Mouse (Mus musculus) ES-CJ7 (cell line): ENCODE data around the gene Defb43.

Source experiments
- DNase-seq: peaks from one replicate; pipeline ENCODE4 v3.0.0; 2011; ENCODE audit warnings: low read depth, low spot score

Gene Defb43

DNA sequence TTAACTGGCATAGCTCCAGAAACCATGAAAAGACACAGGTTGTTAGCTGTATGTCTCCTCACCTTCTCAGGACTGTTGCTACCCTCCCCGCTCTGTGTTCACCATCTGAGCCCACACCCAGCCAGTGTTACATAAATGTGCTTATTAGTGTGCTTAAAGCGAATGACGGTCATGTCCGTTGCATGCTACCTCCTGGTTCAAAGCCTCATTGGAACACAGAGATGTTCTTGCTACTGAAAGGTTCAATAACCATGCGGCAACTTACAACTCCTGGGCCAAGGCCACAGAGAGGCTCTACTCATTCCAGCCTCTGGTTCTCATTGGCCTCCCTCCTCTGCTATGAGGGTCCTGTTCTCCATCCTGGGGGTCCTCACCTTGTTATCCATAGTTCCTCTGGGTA lies at the start of gene Defb43:
Gene Defb43, plus strand, starts transcription at position 301 of the 400 bp plus-strand sequence.
- DNase-seq = no peak

DNA sequence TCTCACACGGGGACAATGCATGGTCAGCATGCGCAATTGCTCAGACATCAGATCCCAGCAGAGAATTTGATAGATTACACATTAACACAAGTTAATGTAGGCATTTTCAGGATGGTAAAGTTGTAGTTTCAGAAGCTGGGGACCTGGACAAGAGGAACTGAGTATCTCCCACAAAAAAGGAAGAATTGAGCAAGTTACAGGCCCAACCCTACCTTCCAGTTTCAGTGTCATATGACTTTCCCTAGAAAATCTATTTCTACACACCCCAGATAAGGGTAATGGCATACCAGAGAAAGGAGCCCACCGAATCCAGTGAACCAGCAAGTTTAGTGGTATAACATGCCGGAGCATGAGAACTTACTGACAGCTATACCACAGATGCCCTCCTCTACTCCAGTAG lies 47.9 kb upstream of the Defb43 start:
- no peak for DNase-seq

DNA sequence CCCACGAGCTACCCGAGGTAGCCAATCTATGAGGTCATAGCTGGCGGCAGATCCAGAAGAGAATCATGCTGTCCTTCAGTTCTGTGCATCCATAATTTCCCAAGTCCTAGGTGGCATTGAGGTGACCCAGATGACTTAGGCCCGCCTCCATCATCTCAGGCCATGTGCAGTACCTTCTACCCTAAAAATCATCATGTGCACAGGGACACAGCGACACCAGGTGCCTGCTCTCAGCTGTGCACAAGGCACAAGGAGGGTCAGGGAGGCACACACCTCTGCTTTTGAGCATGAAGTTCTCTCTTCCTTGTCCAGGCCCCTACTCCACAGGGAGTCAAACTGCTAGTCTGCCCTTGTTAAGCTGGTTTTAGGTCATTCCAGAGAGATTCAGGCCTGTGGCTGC lies 46.2 kb upstream of the Defb43 start:
- peak; percentile 28 for DNase-seq

DNA sequence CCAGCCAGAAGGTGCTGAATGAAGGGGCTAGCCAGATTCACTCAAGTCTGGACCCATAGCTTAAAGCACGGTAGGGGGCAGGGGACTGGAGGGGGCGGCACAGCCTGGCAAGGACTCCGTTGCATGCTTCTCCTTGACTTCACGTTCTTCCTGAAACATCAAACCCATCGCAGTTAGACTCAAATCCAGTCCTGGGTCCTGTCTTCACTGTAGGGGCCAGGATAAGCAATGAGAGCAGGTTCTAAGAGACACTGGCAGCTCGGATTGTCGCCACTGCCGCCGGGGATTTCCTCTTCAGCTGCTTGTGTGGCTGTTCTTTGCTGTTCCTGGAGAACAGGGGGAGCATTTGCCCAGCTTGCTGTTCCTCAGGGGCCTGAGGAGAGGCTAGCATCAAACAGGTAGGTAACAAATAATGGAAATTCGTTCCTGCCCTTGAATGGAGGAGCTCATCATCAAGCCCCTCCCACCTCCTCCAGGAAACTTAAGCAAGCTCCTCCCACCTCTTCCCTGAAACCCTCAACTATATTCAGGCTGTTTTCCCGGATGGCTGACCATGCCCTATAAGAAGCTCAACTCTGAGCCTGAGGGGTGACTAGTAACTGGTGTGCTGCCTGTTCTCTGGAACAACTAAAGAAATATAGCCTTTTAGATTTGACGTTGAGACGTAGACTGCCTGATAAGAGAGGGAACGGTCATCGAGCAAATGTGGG lies 45.6 kb upstream of the Defb43 start:
- DNase-seq = peak; percentile 19

DNA sequence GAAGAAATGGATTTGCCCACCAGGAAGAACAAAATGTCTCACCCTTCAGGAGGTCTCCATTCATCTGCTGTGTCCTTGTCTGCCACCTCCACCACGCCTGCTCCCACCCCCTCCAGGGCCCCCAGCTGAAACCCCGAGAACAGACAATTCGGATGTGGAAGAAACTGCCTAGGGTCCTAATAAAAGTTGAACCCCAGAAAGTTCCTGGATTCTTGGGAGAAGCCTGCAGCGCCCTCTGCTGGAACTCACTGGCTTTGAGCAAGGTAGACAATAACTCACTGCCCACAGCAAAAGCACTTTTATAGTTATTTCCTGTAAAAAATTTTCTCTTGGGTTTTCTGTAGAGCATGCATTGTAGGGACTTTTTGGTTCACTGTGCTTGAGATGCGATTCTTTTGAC lies 36.5 kb upstream of the Defb43 start:
- peak; percentile 49 for DNase-seq

DNA sequence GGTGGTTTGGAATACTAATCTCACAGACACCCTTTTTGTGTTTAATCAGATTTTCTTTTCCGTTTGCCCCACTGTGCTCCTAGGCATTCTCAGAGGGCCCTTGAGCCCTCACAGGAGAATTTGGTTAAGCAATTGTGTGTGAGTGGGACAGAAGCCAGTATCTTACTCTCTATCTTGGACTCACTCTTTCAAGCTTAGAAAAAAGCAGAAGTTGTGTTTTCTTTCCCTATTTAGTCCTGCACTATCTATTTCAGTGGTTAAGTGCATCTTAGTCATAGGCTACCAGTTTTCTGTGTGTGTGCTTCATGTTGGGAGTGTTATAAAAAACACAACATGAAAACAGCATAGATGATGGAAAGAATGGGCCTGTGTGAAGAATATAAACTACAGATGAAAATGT lies 31.8 kb upstream of the Defb43 start:
- DNase-seq = no peak

DNA sequence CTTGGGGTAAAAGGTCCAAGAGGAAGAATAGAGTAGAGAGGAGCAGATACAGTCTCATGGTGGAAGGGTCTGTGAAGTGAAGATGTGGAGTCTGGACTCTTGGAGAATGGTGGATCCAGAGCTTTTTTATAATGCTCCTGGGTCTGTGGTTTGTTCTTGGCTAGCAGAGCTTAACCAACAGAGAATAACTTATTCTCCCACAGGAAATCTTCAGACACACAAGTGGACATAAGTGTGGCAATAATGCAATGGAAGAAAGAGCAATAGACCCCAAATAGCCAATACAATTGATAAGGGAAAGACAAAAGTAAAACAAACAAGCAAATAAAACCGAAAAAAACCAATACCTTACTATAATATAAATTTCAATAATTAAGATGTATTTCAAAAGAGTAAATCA lies 27.2 kb upstream of the Defb43 start, which contains the start of gene Defb48:
Gene Defb48, minus strand, starts transcription at position 101 of the 400 bp plus-strand sequence.
- no peak for DNase-seq

DNA sequence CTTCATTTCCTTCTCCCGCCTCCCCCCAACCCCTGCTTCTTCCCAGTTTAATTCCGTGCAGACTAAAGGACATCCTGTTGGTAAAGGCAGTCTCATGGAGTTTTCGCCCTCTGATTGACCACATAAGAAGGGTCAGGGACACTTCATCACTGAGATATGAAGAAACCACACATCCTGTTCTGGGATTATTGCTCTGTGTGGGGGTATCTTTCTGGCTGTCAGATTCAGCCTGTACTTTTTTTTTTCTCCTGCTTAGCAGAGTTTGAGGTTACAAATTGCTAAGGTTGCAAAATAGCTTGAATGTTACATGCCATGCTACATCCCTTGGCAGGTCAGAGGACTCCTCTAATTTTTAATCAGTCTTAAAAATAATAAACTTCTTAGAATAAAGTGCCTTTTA lies 20.3 kb upstream of the Defb43 start:
- no peak for DNase-seq

DNA sequence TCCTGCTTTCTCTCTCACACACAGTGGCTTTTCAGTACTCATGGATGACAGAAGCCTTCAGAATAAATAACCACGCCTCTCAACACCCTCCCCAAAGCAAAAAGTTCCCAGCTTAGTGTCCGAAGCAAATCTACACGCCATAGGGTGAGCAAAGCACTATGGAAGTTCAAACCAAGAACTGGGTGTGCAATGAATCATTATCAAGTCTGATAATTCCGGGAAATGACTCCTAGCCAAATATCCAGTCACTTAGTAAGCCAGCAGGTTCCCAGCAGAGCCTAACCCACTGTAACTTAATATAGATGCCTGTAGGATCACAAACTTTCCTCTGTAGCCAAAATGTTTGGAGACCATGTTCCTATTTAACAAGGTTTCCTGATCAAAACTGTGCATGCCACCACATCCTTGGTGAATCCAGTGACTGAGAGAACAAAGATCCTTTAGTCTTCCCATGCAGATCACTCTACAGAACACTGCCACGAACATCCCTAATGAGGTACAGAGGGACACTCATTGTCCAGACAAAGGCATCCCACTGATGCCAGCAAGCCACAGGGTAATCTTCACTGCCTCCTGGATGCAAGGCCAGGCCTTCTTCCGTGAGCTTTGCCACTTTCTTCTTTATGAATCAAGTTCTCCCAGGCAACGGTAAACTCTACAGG lies 19.6 kb upstream of the Defb43 start:
- DNase-seq = no peak

DNA sequence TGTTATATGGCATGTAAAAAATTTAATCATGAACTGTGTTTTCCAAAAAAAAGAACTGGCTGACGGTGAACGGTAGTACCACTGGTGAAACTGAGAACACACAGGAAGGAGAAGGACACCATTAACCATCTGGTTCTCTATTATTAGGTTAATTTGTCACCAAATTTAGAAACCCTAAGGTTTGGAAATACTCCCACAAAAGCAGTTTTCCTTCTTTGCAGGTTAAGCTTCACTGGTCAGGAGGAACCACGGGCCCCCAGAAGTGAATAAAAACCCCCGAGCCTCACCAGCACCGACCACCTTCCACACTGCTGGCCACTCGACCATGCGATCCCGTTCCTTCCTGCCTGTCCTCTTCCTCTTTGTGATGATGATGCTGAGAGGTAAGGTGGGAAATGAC lies 13.8 kb upstream of the Defb43 start, which contains the start of gene Defb47:
Gene Defb47, plus strand, starts transcription at position 301 of the 400 bp plus-strand sequence.
- no peak for DNase-seq

DNA sequence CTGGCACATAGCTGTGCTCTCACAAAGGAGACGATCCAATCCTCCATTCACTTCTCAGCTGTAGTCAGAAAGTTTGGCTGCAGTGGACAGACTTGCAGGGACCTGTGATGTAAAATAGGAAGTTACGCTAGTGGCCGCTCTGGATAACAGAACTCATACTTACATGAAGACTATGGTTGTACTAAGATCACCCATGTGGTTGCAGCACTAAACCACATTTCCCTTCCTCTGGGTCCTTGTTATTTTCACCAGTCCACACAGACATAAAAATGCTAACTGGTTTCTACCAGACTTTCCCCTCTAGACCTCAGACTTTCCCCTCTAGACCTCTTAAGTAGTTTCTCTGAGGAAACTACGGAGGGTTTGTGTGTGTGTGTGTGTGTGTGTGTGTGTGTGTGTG lies 12.6 kb upstream of the Defb43 start:
- DNase-seq = no peak

DNA sequence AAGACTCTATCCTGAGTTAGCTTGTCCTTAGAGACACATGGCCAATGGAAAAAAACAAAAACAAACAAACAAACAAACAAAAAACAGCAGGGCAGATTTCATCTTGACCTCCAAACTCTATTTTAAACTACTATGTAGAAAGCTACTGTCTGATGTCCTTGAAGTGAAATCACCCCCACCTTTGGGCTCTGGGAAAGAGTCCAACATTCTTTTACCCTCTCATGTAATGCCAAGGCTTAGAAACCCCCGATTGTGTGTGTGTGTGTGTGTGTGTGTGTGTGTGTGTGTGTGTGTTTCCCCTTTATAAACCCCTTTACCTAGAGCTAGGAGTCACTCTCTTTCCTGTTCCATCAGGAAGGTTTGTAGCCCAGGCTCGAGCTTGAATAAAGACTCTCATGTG lies 9.0 kb upstream of the Defb43 start:
- no peak for DNase-seq

DNA sequence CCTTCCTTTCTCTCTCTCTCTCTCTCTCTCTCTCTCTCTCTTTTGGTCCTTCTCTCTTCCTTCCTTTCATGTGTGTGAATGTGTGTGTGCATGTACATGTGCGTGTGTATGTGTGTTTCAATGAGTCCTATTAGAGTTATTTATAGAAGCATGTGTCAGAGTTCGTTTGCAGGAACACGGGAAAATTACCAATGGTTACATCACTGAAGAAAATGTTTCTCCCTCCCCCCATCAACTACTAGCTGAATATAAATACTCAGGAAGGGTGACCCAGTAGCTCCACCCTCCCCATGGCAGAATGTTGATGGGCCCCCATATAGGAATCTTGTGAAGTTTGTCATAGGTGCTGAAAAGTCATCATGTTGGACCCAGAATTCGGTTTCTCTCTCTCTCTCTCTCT lies 1.5 kb downstream of the Defb43 start:
- no peak for DNase-seq

DNA sequence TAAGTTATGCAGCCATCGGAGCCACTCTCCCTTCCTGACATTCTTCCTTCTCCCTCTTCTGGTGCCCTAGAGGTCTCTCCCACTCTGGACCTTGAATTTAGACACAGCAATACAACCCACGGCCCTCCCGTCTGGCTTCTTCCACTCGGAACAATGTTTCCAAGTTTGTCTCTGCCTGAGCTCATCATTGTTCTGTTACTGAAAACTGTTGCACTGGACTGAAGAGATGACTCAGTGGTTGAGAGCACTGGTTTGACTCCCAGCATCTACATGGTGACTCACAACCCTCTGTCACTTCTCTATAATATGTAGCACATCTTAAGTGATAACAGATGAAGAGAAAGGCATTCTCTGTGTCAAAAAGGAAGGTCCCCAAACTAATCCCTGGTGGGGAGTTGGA lies 3.1 kb downstream of the Defb43 start:
- DNase-seq = no peak

DNA sequence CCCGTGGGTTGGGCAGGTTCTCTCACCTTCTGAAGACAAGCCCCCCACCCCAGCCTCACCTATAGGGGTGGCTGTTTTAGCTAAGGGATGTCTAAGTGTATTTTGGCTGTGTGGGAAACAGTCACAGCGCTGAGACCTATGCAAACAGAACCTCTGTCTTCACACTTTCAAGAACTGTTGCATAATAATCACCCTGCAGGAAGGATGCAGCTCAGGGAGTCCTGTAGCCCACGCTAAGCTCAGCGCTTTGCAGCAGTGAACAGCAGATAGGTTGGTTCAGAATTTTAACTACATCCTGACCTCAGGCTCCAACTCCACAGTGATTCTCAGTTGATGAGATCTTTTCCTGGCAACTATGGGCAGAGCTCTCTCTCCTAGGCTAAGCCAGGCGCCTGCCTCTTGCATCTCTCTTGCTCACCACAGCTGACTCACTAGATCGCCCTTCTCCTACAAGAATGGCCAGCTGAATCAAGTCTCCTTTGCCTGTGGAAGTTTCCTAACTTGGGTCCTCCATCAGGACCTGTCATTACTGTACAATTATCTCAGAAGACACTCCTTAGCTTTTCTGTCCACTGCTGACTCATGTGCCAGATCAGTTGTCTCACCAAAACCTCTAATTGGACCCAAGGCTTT lies 9.1 kb downstream of the Defb43 start:
- DNase-seq = no peak

DNA sequence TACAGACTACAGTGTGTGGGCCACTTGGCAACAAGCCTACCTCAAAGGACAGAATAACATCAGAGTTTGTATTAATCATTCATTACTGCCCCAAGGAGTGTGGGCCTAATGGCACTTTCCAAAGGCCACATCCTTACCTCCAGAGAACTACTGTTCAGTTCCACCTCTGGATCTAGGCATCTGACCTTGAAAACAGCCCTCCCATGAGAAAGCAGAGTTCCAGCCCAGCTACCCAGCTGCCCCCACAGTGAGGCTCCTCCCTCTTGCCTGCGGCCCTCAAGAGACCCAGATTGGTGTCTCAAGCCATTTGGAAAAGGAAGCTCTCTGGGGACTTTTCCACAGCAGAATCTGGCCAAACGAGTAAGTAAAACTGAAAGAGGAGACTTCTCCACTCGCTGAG lies 35.1 kb downstream of the Defb43 start, which contains the start of gene Defb42:
Gene Defb42, plus strand, starts transcription at position 301 of the 400 bp plus-strand sequence.
- peak; percentile 37 for DNase-seq

DNA sequence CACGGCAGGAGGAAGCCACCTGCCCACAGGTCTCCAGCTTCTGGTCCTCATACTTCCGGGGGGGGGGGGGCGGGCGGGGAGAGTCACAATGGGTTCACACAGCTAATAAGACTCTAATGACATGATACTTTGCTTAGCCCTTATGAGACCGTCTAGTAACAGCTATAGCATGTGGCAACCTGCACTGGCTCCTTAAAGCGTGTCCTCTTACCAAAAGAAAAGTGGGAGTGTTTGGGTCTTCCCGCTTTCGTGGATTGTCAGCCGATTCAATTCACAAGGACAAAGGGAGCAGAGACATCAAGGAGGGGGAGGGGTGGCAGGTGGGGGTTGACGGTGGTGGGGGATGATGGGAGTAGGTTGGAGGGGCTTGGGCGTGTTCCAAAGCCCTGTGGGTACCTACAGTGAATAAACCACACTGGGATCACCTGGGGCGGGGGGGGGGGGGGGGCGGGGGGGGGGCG lies 38.4 kb downstream of the Defb43 start, which contains the start of gene Defb30:
Gene Defb30, minus strand, starts transcription at position 51 of the 461 bp plus-strand sequence.
- DNase-seq = peak; percentile 77

DNA sequence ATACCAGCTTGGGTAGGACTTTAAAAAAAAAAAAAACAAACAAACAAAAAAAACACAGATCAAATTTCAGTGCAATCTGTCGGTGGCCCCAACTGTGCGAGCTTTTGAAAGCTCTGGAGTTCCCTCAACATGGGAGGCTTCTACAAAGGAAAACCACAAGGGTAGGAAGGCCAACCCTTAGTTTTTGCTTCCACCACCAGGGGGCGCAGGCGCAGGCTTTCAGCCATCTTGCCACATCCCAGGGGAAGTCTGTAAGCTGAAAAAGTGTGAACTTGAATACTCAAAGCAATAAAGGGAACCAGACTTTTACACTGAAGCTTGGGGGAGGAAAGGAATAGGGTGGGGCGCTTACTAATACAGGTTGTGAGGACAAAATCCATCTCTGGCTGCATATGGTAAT lies 39.2 kb downstream of the Defb43 start:
- DNase-seq = peak; percentile 89

DNA sequence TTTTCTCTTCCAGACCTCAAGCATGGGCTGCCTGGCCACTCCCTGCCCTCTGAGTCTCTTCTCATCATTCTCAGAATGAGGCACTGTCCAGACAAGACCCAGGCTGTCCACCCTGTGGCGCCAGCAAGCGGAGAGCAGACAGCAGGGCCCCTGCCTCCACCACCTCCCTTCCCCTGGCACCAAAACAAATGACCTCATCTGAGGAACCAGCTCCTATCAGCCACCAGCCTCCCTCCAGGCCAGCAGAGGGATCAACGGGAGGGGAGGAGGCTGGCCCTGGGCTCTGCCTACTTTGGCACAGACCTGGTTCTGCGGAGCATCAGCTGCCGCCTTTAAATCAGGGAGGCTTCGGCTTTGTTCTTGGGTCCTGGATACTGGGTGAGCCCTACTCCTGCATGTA lies 43.2 kb downstream of the Defb43 start:
- DNase-seq = no peak

DNA sequence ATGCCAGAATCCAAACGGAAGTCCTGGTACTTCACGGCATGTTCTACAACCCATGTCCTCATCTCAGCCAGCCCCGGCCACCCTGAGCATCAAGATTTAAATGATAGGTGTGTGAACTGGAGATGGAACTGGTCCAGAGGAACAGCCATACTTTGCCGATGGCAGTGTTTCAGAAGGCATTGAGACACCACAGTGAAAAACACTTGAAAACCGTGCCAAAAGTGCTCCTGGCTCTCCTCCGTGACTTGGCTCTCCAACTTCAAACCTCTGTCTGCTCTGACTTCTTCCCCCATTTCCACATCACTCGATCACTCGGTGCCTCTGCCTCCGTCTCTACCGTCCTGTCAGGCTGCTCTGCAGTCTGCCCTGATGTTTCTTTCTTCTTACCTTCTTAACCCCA lies 48.8 kb downstream of the Defb43 start:
- DNase-seq = no peak

DNA sequence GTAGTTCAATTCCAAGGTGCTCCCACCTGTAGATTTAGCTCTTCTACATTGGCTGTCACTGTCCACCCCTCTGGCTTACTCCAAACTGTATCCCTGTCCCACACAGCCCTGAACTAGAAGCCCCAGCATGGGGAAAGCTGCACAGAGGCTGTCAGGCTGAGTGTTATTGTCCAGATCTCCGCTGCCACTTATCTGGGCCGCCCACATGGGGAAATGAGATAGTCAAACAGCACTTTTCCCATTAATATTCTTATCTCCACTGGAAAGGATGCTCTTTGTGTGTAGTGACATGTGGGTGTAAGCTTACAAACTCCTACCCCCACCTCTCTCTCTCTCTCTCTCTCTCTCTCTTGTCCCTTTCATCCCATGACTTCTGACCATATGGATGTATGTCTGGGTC lies 50.6 kb downstream of the Defb43 start:
- no peak for DNase-seq

DNA sequence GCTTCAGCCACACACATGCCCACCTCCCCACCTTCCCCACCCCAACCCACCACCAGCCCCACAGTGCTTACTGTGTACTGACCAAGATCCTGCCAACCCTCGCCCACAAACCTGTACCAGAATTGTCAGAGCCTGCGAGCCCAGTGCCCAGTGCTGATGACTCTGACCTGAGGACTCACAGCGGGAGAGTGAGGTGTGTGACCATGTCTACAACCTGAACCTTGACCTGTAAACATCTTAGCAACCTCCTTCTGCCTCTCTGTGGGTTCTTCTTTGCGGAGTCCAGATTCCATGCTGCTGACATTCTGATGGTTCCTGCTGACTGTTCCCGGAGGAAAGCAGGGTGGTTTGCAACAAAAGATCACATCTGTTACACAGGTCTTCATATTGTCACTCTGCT lies 53.8 kb downstream of the Defb43 start:
- DNase-seq = no peak
